Mouse (Mus musculus): ENCODE data around the gene Cysltr1. TPM values are rescaled to one million over a fixed set of nuclear protein-coding genes. Genes with fewer than 3 reads are reported as not detected.

Cysltr1 gene
- polyA plus RNA-seq (2012), result not detected in 2 replicates

GRCm38 (mm10) chrX:106603386-106603785 lies at the start of gene Cysltr1:
Gene Cysltr1 (minus strand): TSS chrX:106603679.
- H3K4me3 ChIP-seq (replicated peaks), result no peak within 1 kb of the TSS

GRCm38 (mm10) chrX:106634799-106635541 lies 31.5 kb upstream of the Cysltr1 start:
- H3K9me3 ChIP-seq (ENCODE audit: control insufficient read depth, low read length), result no peaks in the 10 kb centered on the region
- H3K36me3 ChIP-seq (ENCODE audit: control insufficient read depth), result no peaks in the 10 kb centered on the region
- H3K4me1 ChIP-seq (ENCODE audit: control insufficient read depth), result no peaks in the 10 kb centered on the region
- no peak for TF ChIP-seq GATA1 (IDR thresholded peaks at IDR 0.05; ENCODE audit: low read length)
- no peak for TF ChIP-seq TAL1 (IDR thresholded peaks at IDR 0.05; ENCODE audit: low read length)
- no peak overlapping the region for H3K4me3 ChIP-seq (replicated peaks)
- no peaks in the 10 kb centered on the region for H3K27me3 ChIP-seq (ENCODE audit: control insufficient read depth)

More at GRCm38 (mm10) chrX:106603386-106603785, at the start of gene Cysltr1:
- Histone ChIP-seq H3K9me3 (ENCODE audit: control insufficient read depth, low read length) (no peaks in the 10 kb centered on the region), H3K4me1 (ENCODE audit: control insufficient read depth) (no peaks in the 10 kb centered on the region), H3K27me3 (ENCODE audit: control insufficient read depth) (no peaks in the 10 kb centered on the region), H3K36me3 (ENCODE audit: control insufficient read depth) (no peaks in the 10 kb centered on the region)
- TF ChIP-seq TAL1 (IDR thresholded peaks at IDR 0.05; ENCODE audit: low read length) (no peak), GATA1 (IDR thresholded peaks at IDR 0.05; ENCODE audit: low read length) (no peak)

DNA sequence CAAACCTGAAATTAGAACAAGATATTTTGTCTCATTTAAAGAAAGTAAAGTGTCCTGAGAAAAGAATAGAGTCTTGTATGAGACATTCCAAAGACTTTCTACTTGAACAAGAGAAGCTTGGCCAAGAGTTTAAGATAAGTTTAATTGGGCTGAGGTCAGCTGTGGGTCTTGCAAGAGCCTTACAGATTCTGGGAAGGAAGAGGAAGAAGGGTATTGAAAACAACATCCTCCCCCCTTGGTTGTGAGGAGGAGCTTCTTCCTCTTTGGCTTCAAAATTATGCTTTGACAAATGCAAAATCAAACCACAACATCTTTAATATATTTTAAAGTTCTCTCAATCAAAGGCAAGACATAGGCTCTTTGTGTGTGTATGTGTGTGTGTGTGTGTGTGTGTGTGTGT lies 30.1 kb upstream of the Cysltr1 start:
- TF ChIP-seq TAL1 (IDR thresholded peaks at IDR 0.05; ENCODE audit: low read length) (no peak), GATA1 (IDR thresholded peaks at IDR 0.05; ENCODE audit: low read length) (no peak)
- H3K27me3 ChIP-seq (ENCODE audit: control insufficient read depth), result no peaks in the 10 kb centered on the region

GRCm38 (mm10) chrX:106628514-106628913 lies 25.0 kb upstream of the Cysltr1 start:
- Histone ChIP-seq H3K4me1 (ENCODE audit: control insufficient read depth) (no peaks in the 10 kb centered on the region), H3K9me3 (ENCODE audit: control insufficient read depth, low read length) (no peaks in the 10 kb centered on the region)
- no peak for TF ChIP-seq GATA1 (IDR thresholded peaks at IDR 0.05; ENCODE audit: low read length)
- no peak for TF ChIP-seq TAL1 (IDR thresholded peaks at IDR 0.05; ENCODE audit: low read length)

More for the DNA sequence above, 30.1 kb upstream of the Cysltr1 start:
- Histone ChIP-seq H3K4me1 (ENCODE audit: control insufficient read depth) (no peaks in the 10 kb centered on the region), H3K9me3 (ENCODE audit: control insufficient read depth, low read length) (no peaks in the 10 kb centered on the region), H3K4me3 (replicated peaks) (no peak overlapping the region), H3K36me3 (ENCODE audit: control insufficient read depth) (no peaks in the 10 kb centered on the region)

DNA sequence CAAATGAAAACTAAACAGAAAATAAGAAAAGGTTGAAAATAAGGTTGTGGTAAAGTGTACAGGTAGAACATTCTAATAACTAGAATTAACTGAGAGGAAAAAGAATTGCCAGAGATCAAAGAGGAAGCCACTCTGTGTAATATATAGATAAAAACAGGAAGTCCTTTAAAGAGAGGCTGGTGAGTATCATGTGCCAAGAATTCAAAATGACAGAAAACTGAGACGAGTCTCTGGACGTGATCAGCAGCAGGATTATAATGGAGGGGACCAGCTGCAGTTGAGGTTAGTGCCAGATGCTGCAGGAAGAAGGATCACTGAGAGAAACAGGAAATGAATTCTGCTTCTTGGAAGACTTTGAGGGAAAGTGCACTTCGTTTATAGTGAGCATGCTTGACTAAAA lies 20.2 kb upstream of the Cysltr1 start:
- no peaks in the 10 kb centered on the region for H3K4me1 ChIP-seq (ENCODE audit: control insufficient read depth)
- H3K27me3 ChIP-seq (ENCODE audit: control insufficient read depth), result no peaks in the 10 kb centered on the region
- no peaks in the 10 kb centered on the region for H3K9me3 ChIP-seq (ENCODE audit: control insufficient read depth, low read length)
- TF ChIP-seq GATA1 (IDR thresholded peaks at IDR 0.05; ENCODE audit: low read length) (no peak), TAL1 (IDR thresholded peaks at IDR 0.05; ENCODE audit: low read length) (no peak)
- H3K4me3 ChIP-seq (replicated peaks), result no peak overlapping the region
- H3K36me3 ChIP-seq (ENCODE audit: control insufficient read depth), result no peaks in the 10 kb centered on the region

More at GRCm38 (mm10) chrX:106628514-106628913, 25.0 kb upstream of the Cysltr1 start:
- Histone ChIP-seq H3K27me3 (ENCODE audit: control insufficient read depth) (no peaks in the 10 kb centered on the region), H3K4me3 (replicated peaks) (no peak overlapping the region), H3K36me3 (ENCODE audit: control insufficient read depth) (no peaks in the 10 kb centered on the region)

GRCm38 (mm10) chrX:106622512-106622911 lies 19.0 kb upstream of the Cysltr1 start:
- Histone ChIP-seq H3K9me3 (ENCODE audit: control insufficient read depth, low read length) (no peaks in the 10 kb centered on the region), H3K36me3 (ENCODE audit: control insufficient read depth) (no peaks in the 10 kb centered on the region), H3K27me3 (ENCODE audit: control insufficient read depth) (no peaks in the 10 kb centered on the region), H3K4me3 (replicated peaks) (no peak overlapping the region), H3K4me1 (ENCODE audit: control insufficient read depth) (no peaks in the 10 kb centered on the region)
- no peak for TF ChIP-seq TAL1 (IDR thresholded peaks at IDR 0.05; ENCODE audit: low read length)

DNA sequence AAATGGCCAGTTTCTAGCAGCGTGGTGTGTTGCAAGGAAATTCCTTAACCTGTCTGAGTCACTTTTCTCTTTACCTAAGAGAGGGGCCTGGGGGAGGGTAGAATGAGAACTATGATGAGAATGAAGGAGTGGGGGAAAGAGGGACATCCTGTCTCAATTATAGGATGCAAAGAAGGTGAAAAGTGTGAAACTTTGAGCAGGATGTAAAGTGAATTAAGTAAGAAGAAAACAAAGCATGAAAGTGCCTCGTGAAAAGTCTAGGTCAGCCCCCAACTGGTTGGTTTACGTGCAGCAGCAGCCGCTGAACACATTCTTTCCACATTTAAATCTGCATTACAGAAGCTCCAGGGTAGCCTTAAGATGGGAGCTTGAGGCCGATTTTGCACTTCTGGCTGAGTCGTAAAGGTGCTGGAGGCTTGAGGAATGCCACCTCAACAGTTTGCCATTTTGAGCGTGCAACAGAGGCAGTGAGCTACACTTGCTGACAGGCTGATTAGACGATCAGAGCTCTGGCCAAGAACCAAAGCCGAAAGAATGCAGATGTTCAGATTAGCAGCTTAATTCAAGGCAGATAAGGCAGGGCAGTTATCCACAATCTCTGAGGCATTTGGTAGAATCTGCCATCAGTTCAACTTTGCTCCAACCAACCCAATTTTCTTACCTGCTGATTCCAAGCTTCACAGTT lies 763 bp downstream of the Cysltr1 start:
- Histone ChIP-seq H3K9me3 (ENCODE audit: control insufficient read depth, low read length) (no peaks in the 10 kb centered on the region), H3K36me3 (ENCODE audit: control insufficient read depth) (no peaks in the 10 kb centered on the region), H3K27me3 (ENCODE audit: control insufficient read depth) (no peaks in the 10 kb centered on the region), H3K4me1 (ENCODE audit: control insufficient read depth) (no peaks in the 10 kb centered on the region), H3K4me3 (replicated peaks) (no peak overlapping the region)
- TF ChIP-seq TAL1 (IDR thresholded peaks at IDR 0.05; ENCODE audit: low read length) (no peak), GATA1 (IDR thresholded peaks at IDR 0.05; ENCODE audit: low read length) (no peak)

DNA sequence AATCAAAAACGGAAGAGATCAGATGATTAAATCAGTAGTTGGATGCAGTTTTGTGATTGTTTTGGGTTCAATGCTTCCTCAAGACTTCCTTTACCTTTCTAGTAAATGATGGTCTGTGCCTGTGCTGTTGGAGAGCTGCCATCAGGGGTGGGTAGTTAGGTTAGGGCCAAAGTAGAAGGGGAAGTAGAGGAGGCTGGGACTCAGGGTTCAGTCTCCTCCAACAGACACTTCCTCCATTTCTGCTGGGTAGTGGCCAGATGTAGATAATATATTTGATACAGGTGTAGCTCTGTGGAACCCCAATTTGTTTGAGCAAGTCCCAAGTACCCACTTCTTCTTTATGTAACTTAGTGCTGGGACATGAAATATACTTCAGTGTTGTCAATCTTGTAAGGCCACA lies 7.6 kb downstream of the Cysltr1 start:
- TF ChIP-seq TAL1 (IDR thresholded peaks at IDR 0.05; ENCODE audit: low read length) (no peak), GATA1 (IDR thresholded peaks at IDR 0.05; ENCODE audit: low read length) (no peak)
- Histone ChIP-seq H3K4me3 (replicated peaks) (no peak overlapping the region), H3K27me3 (ENCODE audit: control insufficient read depth) (no peaks in the 10 kb centered on the region), H3K36me3 (ENCODE audit: control insufficient read depth) (no peaks in the 10 kb centered on the region), H3K4me1 (ENCODE audit: control insufficient read depth) (no peaks in the 10 kb centered on the region), H3K9me3 (ENCODE audit: control insufficient read depth, low read length) (no peaks in the 10 kb centered on the region)

GRCm38 (mm10) chrX:106593914-106594313 lies 9.6 kb downstream of the Cysltr1 start:
- H3K4me3 ChIP-seq (replicated peaks), result no peak overlapping the region
- no peaks in the 10 kb centered on the region for H3K9me3 ChIP-seq (ENCODE audit: control insufficient read depth, low read length)
- no peaks in the 10 kb centered on the region for H3K27me3 ChIP-seq (ENCODE audit: control insufficient read depth)
- no peaks in the 10 kb centered on the region for H3K4me1 ChIP-seq (ENCODE audit: control insufficient read depth)
- no peak for TF ChIP-seq TAL1 (IDR thresholded peaks at IDR 0.05; ENCODE audit: low read length)
- H3K36me3 ChIP-seq (ENCODE audit: control insufficient read depth), result no peaks in the 10 kb centered on the region

Data from erythroblast, embryonic 14.5 days (primary cell).